Mouse (Mus musculus): Measurements from ENCODE around the gene Cfap61. TPM values are rescaled to one million over a fixed set of nuclear protein-coding genes. Genes with fewer than 3 reads are reported as not detected.
"Not testable (repeated sequence)": the region's sequence is repeated elsewhere in the genome, so short reads cannot be mapped to it uniquely, and the experiment has no call there.

Gene Cfap61
- polyA plus RNA-seq, 1 experiment, result not detected

GRCm38 (mm10) chr2:145901861-145902260 lies 32.7 kb upstream of the Cfap61 start, which contains the start of gene Naa20:
Naa20 (plus strand) TSS chr2:145902099.
- peak within 1 kb of the TSS; percentile 69 for H3K4me3 ChIP-seq (ENCODE audit: insufficient read depth, low read depth, low read length)
- TF ChIP-seq POLR2A (IDR thresholded peaks at IDR 0.05; ENCODE audit: insufficient read depth, low read depth, low read length) (no peak), CTCF (IDR thresholded peaks at IDR 0.05; ENCODE audit: insufficient read depth, low read depth, low read length) (no peak)
- H3K27ac ChIP-seq (ENCODE audit: insufficient read depth, low read depth, low read length), result no peak within 1 kb of the TSS
- WGBS, result 94% methylated on average over 6 of the region's 6 CpGs
- peaks cover 6% of the 10 kb centered on the region; the same call in 1 of the 2 replicates for H3K4me1 ChIP-seq (ENCODE audit: control insufficient read depth, insufficient read depth, low read length)

DNA sequence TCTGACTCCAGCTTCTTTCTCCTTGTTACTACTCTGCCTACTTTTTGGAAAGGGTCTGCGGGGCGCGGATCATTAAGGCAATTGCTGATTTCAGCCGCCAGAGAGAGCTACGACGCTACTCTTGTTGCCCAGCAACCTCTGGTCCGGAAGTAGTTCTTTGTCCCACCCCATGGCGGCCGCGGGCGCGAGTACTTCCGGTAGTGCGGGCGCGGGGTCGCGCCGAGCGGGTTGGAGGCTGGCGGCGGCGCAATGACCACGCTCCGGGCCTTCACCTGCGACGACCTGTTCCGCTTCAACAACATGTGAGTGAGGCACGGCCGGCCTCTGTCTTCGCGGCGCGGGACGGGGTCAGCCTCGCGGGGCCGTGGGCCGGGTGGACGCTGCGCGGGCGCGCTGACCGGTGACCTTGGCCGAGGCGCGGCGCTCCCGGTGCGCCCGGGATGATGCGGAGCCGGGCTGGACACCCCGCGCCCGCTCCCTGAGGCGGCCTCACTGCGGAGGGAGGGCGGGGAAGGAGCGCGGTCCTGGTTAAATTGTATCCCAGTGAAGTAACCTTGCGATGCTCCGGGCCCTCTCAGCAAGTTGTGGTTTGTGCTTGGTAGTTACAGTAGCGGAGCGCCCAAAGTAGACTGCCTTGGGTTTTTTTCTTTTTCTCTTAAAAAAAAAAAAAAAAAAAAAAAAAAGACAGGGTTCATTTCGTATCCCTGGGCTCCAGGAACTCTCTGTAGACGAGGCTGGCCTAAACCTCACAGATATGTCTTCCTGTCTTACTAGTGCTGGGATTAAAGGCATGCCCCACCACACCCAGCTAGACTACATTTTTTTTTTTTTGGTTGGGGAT lies 31.3 kb upstream of the Cfap61 start:
- H3K4me3 ChIP-seq (ENCODE audit: insufficient read depth, low read depth, low read length), result peak overlapping the region; percentile 69
- under 1% methylated on average over 68 of the region's 68 CpGs for WGBS
- H3K4me1 ChIP-seq (ENCODE audit: control insufficient read depth, insufficient read depth, low read length), result peaks cover 6% of the 10 kb centered on the region; the same call in 1 of the 2 replicates
- TF ChIP-seq POLR2A (IDR thresholded peaks at IDR 0.05; ENCODE audit: insufficient read depth, low read depth, low read length) (peak; percentile 77), CTCF (IDR thresholded peaks at IDR 0.05; ENCODE audit: insufficient read depth, low read depth, low read length) (0 out of 2 replicates have a peak, but pooled peaks have one; percentile 33)
- peak overlapping the region; percentile 44; the same call in 1 of the 2 replicates for H3K27ac ChIP-seq (ENCODE audit: insufficient read depth, low read depth, low read length)

DNA sequence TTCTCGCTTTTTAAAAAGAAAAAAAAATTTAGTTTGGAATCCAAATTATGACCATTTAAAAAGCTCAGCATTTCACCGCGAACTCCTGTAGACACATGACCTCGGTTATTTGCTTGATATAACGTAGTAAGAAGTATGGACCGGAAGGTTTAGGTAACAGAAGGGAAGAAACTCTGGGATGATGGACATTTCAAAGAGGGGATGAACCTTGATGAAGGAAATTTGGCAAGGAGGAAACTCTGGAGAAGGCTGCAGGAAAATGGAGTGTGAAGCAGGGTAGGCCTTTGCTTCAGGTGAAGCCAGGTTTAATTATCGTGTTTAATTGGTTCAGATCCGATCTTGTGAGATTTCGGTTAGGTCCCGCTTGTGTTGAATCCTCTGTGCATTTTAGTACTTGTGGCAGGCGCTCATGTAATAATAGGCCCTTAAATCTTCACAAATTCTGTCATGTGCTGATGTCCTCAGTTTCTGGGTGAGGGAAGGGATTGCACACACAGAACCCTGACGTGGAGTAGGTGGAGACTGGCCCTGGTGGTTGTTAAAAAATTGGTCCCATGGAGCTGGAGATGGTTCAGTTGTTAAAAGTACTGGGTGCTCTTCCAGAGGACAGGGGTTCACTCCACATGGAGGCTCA lies 30.5 kb upstream of the Cfap61 start:
- Histone ChIP-seq H3K4me1 (ENCODE audit: control insufficient read depth, insufficient read depth, low read length) (peaks cover 6% of the 10 kb centered on the region; the same call in 1 of the 2 replicates), H3K27ac (ENCODE audit: insufficient read depth, low read depth, low read length) (no peak overlapping the region), H3K4me3 (ENCODE audit: insufficient read depth, low read depth, low read length) (peak overlapping the region; percentile 25)
- TF ChIP-seq CTCF (IDR thresholded peaks at IDR 0.05; ENCODE audit: insufficient read depth, low read depth, low read length), result no peak
- no peak for TF ChIP-seq POLR2A (IDR thresholded peaks at IDR 0.05; ENCODE audit: insufficient read depth, low read depth, low read length)
- 23% methylated on average over 12 of the region's 12 CpGs for WGBS

DNA sequence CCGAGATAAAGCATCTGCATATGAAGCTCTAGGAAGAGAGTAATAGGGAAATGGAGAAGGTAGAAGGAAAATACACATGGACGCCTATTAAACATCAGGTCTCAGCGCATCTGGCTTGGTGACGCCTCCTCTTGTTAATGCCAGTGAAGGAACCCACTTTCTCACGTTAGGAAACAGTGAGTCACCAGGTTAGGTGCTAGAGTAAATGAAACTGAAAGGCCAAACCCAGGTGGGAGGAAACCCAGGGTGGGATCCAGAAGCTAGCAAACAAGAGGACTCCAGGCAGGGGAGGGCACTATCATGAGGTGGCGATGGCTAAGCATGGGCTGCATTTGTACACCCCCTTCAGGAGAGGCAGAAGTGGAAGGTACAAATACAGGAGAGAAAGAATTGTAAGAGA lies 29.4 kb upstream of the Cfap61 start:
- Histone ChIP-seq H3K4me3 (ENCODE audit: insufficient read depth, low read depth, low read length) (no peak overlapping the region), H3K4me1 (ENCODE audit: control insufficient read depth, insufficient read depth, low read length) (peaks cover 6% of the 10 kb centered on the region; the same call in 1 of the 2 replicates), H3K27ac (ENCODE audit: insufficient read depth, low read depth, low read length) (no peak overlapping the region)
- TF ChIP-seq POLR2A (IDR thresholded peaks at IDR 0.05; ENCODE audit: insufficient read depth, low read depth, low read length) (no peak), CTCF (IDR thresholded peaks at IDR 0.05; ENCODE audit: insufficient read depth, low read depth, low read length) (no peak)
- WGBS, result 52% methylated on average over 6 of the region's 6 CpGs

GRCm38 (mm10) chr2:145905884-145906283 lies 28.7 kb upstream of the Cfap61 start:
- not testable (repeated sequence) for H3K27ac ChIP-seq (ENCODE audit: insufficient read depth, low read depth, low read length); H3K4me1 ChIP-seq (ENCODE audit: control insufficient read depth, insufficient read depth, low read length); H3K4me3 ChIP-seq (ENCODE audit: insufficient read depth, low read depth, low read length)
- WGBS, result 26% methylated on average over 4 of the region's 4 CpGs

DNA sequence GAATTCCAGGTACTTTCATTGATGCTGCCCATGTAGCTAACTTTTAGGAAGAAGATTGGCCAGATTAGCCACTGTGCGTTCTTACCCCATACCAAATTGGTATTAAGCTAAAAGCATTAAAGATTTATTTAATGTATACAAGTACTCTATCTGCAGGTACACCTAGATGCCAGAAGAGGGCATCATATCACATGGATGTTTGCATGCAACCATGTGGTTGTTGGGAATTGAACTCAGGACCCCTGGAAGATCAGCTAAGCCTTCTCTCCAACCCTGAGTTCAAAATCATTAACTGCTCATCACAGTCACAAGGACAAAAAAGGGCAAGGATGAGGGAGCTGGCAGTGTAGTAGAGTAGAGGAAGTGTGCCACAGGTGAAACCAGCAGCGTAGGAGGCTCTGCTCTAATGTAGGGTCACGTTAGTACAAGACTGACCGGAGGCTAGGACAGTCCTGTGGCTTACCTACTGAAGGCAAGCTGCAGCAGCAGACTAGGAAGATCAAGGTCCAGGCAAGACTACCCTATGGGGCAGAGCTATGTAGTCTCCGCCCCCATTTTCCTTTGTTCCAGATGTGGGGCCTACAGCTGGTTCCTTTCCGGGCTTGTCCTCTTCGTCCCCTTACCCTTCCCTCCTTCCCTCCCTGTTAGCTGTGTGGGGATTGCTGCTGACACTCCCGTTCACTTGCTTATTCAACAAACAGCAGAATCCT lies 13.5 kb upstream of the Cfap61 start:
- TF ChIP-seq POLR2A (IDR thresholded peaks at IDR 0.05; ENCODE audit: insufficient read depth, low read depth, low read length) (no peak), CTCF (IDR thresholded peaks at IDR 0.05; ENCODE audit: insufficient read depth, low read depth, low read length) (no peak)
- no peak overlapping the region for H3K4me3 ChIP-seq (ENCODE audit: insufficient read depth, low read depth, low read length)
- H3K27ac ChIP-seq (ENCODE audit: insufficient read depth, low read depth, low read length), result no peak overlapping the region
- 90% methylated on average over 8 of the region's 8 CpGs for WGBS
- no peaks in the 10 kb centered on the region for H3K4me1 ChIP-seq (ENCODE audit: control insufficient read depth, insufficient read depth, low read length)

- TF ChIP-seq POLR2A (IDR thresholded peaks at IDR 0.05; ENCODE audit: insufficient read depth, low read depth, low read length), result no peak
- TF ChIP-seq CTCF (IDR thresholded peaks at IDR 0.05; ENCODE audit: insufficient read depth, low read depth, low read length), result no peak
- H3K27ac ChIP-seq (ENCODE audit: insufficient read depth, low read depth, low read length), result no peak overlapping the region
- H3K4me3 ChIP-seq (ENCODE audit: insufficient read depth, low read depth, low read length), result no peak overlapping the region
- 81% methylated on average over 8 of the region's 8 CpGs for WGBS
- peaks cover 3% of the 10 kb centered on the region; the same call in 1 of the 2 replicates for H3K4me1 ChIP-seq (ENCODE audit: control insufficient read depth, insufficient read depth, low read length)
These were observed 2.4 kb downstream of the Cfap61 start for GRCm38 (mm10) chr2:145936975-145937374.

DNA sequence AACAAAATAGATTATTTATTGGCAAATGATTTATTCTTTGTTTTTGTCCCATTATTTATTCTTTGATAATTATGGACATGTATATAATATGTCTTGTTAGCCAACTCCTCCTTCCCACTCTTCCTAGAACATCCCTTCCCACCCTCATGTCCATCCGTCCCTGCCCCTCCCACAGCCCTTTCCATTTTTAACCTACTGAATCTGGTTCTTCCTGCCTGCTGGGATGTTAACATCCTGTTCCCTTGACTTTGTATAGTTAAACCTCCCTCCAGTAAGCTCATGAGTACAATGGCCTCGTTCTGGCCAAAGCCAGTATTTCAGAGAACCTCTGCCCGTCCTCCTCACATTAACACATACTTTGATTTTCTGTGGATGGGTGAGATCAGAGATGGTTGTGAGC lies 6.8 kb downstream of the Cfap61 start:
- H3K4me1 ChIP-seq (ENCODE audit: control insufficient read depth, insufficient read depth, low read length), result no peaks in the 10 kb centered on the region
- WGBS, result 71% methylated on average over 3 of the region's 3 CpGs
- H3K4me3 ChIP-seq (ENCODE audit: insufficient read depth, low read depth, low read length), result no peak overlapping the region
- H3K27ac ChIP-seq (ENCODE audit: insufficient read depth, low read depth, low read length), result no peak overlapping the region
- TF ChIP-seq CTCF (IDR thresholded peaks at IDR 0.05; ENCODE audit: insufficient read depth, low read depth, low read length), result no peak
- no peak for TF ChIP-seq POLR2A (IDR thresholded peaks at IDR 0.05; ENCODE audit: insufficient read depth, low read depth, low read length)

GRCm38 (mm10) chr2:145944286-145944685 lies 9.7 kb downstream of the Cfap61 start:
- 33% methylated on average over 3 of the region's 3 CpGs for WGBS
- no peaks in the 10 kb centered on the region for H3K4me1 ChIP-seq (ENCODE audit: control insufficient read depth, insufficient read depth, low read length)
- no peak overlapping the region for H3K27ac ChIP-seq (ENCODE audit: insufficient read depth, low read depth, low read length)
- no peak overlapping the region for H3K4me3 ChIP-seq (ENCODE audit: insufficient read depth, low read depth, low read length)
- TF ChIP-seq CTCF (IDR thresholded peaks at IDR 0.05; ENCODE audit: insufficient read depth, low read depth, low read length) (no peak), POLR2A (IDR thresholded peaks at IDR 0.05; ENCODE audit: insufficient read depth, low read depth, low read length) (no peak)
